Mouse (Mus musculus) heart, adult 2 months (tissue): ENCODE data around the gene Tmem97.
"Not testable (repeated sequence)": the region's sequence is repeated elsewhere in the genome, so short reads cannot be mapped to it uniquely, and the experiment has no call there.

Experiments used
- CTCF ChIP-seq: fragments of 200-600 bp; IDR thresholded peaks from 2 replicates; pipeline ENCODE4 v1.8.1; 2022; ENCODE audit warnings: antibody characterized with exemption, mild to moderate bottlenecking, moderate library complexity
- EP300 ChIP-seq: fragments of 200-500 bp; IDR thresholded peaks from 2 replicates; pipeline ENCODE4 v1.6.1; 2011; ENCODE audit warnings: low read depth, low read length, control low read depth; ENCODE audit not compliant: insufficient read depth

GRCm38 (mm10) chr11:78587677-78588076, 37.1 kb upstream of the Tmem97 start:
- peak; percentile 50 for TF ChIP-seq CTCF
- TF ChIP-seq EP300: not testable (repeated sequence)
